8 mouse cellular contexts compared by ENCODE assay signal in the genomic region with DNA sequence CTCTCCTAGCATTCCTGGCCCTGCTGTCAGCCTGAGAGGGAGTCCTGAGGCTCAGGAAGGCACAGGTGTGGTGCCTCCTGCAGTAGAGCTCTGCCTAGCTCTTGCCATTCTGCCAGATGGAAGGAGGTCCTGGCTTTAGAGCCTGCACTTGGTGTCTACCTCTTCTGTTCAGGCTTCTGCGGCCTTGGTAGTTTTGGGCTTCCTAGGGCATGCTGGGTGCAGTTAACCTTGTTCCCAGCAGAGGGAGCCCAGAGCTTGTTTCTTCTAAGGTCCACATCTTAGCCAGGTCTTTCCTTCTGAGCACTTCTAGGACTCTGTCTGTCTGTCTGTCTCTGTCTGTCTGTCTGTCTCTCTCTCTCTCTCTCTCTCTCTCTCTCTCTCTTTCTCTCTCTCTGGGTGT. TPM values are rescaled to one million over a fixed set of nuclear protein-coding genes. Genes with fewer than 3 reads are reported as not detected.
DNase-seq lines count a peak whose midpoint lies in the region; ATAC-seq lines count a peak whose summit lies in the region.

No protein-coding gene starts in this region.

- peak; percentile 47 for DNase-seq in urinary bladder, postnatal 25 days (ENCODE audit: low spot score)
- no peak for DNase-seq in urinary bladder, postnatal 10 days (ENCODE audit: low spot score)
- peak; percentile 57 for DNase-seq in adrenal gland, adult 2 months
- DNase-seq in embryo, embryonic 11 days: peak; percentile 70
- peak; percentile 40 to 78 for DNase-seq in kidney, adult 8-10 months
- DNase-seq in liver, embryonic 13.5 days: peak; percentile 27
- DNase-seq in retina, postnatal 1 day: peak; percentile 71

- H3K9me3 ChIP-seq in liver, embryonic 13.5 days (replicated peaks): no peaks in the 10 kb centered on the region

- peaks cover 87% of the 10 kb centered on the region for H3K36me3 ChIP-seq in liver, embryonic 13.5 days

- H3K4me2 ChIP-seq in liver, embryonic 13.5 days: no peak overlapping the region

- no peak overlapping the region for H3K9ac ChIP-seq in liver, embryonic 13.5 days

- H3K4me1 ChIP-seq in liver, embryonic 13.5 days (replicated peaks): no peaks in the 10 kb centered on the region

- no peak overlapping the region for H3K4me3 ChIP-seq in liver, embryonic 13.5 days (replicated peaks)

- 43% methylated on average over 1 of the region's 1 CpGs for WGBS in liver, embryonic 13.5 days (ENCODE audit: insufficient replicate concordance)

- no peaks in the 10 kb centered on the region for H3K27me3 ChIP-seq in liver, embryonic 13.5 days

- no peak overlapping the region for H3K27ac ChIP-seq in liver, embryonic 13.5 days

- no peak for ATAC-seq in liver, embryonic 13.5 days (ENCODE audit: low read depth)
- ATAC-seq in inflammation-experienced regulatory T-cells, adult 6 months: no peak

RNA-seq across cellular contexts. Expression of a gene that starts 20.9 kb away (rescaled TPM):
- 10 to 100 TPM; 32.3 to 34.1 TPM for total RNA-seq in adrenal gland, adult 2 months (2021)
- polyA plus RNA-seq in adrenal gland, adult 2 months (2012; rRNA removed): 8.8 TPM in 2 replicates
- polyA plus RNA-seq in liver, embryonic 13.5 days (2015; fragmentation: Nextera tagmentation; extraction: Ambion mirVana): 21.7 and 25.9 TPM in 2 replicates
- 10 to 100 TPM; 32.7 to 43.7 (median 36.2) TPM for polyA plus RNA-seq in inflammation-experienced regulatory T-cells, adult 6 months (2017; shearing (Covaris generic))

RNA-seq across cellular contexts. Expression of a gene that starts 31.8 kb away (rescaled TPM):
- total RNA-seq in adrenal gland, adult 2 months (2021): 1 to 10 TPM; 2.1 TPM
- 0.71 and 2.5 TPM in 2 replicates for polyA plus RNA-seq in adrenal gland, adult 2 months (2012; rRNA removed)
- polyA plus RNA-seq in liver, embryonic 13.5 days (2015; fragmentation: Nextera tagmentation; extraction: Ambion mirVana): 0.27 and 0.34 TPM in 2 replicates
- polyA plus RNA-seq in inflammation-experienced regulatory T-cells, adult 6 months (2017; shearing (Covaris generic)): 1 to 10 TPM; 6.4 to 7.0 (median 6.4) TPM

RNA-seq across cellular contexts. Expression of a gene that starts 42.3 kb away (rescaled TPM):
- 10 to 100 TPM; 31.5 to 35.9 TPM for total RNA-seq in adrenal gland, adult 2 months (2021)
- 28.2 and 30.6 TPM in 2 replicates for polyA plus RNA-seq in adrenal gland, adult 2 months (2012; rRNA removed)
- 74.2 and 81.4 TPM in 2 replicates for polyA plus RNA-seq in liver, embryonic 13.5 days (2015; fragmentation: Nextera tagmentation; extraction: Ambion mirVana)
- 10 to 100 TPM; 39.9 to 64.8 (median 57.5) TPM for polyA plus RNA-seq in inflammation-experienced regulatory T-cells, adult 6 months (2017; shearing (Covaris generic))
